27 mouse cellular contexts compared by ENCODE assay signal in genomic region chr2:131168914-131169313, GRCm38 (mm10). TPM values are rescaled to one million over a fixed set of nuclear protein-coding genes. Genes with fewer than 3 reads are reported as not detected.
DNase-seq lines count a peak whose midpoint lies in the region; ATAC-seq and TF ChIP-seq lines count a peak whose summit lies in the region.
"Had no signal": no experiment of that assay in that cellular context is flagged by ENCODE, and none has a peak within 500 bp of the region (broad histone marks: within the 10 kb centered on the region; RNA-seq: fewer than 3 reads in every experiment).

No protein-coding gene starts in this region.

- 69% methylated on average over 1 of the region's 1 CpGs for WGBS in forebrain, embryonic 14.5 days
- whole genome bisulfite sequencing in forebrain, embryonic 13.5 days = 66% methylated on average over 1 of the region's 1 CpGs
- WGBS in midbrain, embryonic 11.5 days = 79% methylated on average over 1 of the region's 1 CpGs
- 47% methylated on average over 1 of the region's 1 CpGs for WGBS in midbrain, embryonic 15.5 days

- no peak overlapping the region for H3K9ac ChIP-seq in forebrain, embryonic 14.5 days (ENCODE audit: low read length)
- H3K9ac ChIP-seq in forebrain, embryonic 13.5 days = no peak overlapping the region
- no peak overlapping the region for H3K9ac ChIP-seq in midbrain, embryonic 11.5 days (ENCODE audit: low read length)
- no peak overlapping the region for H3K9ac ChIP-seq in midbrain, embryonic 15.5 days
- H3K9ac ChIP-seq: embryonic facial prominence, embryonic 12.5 days; hindbrain, embryonic 13.5 days had no signal

- H3K4me3 ChIP-seq in forebrain, embryonic 14.5 days (ENCODE audit: low read depth, low read length) = no peak overlapping the region
- no peak overlapping the region for H3K4me3 ChIP-seq in forebrain, embryonic 13.5 days
- H3K4me3 ChIP-seq in layer of hippocampus, adult 2 months = no peak overlapping the region
- H3K4me3 ChIP-seq in midbrain, embryonic 11.5 days (ENCODE audit: low read depth, low read length) = no peak overlapping the region
- no peak overlapping the region for H3K4me3 ChIP-seq in midbrain, embryonic 15.5 days
- H3K4me3 ChIP-seq: embryonic facial prominence, embryonic 12.5 days; hindbrain, embryonic 13.5 days had no signal

- TF ChIP-seq POLR2A in brain, embryonic 14.5 days (IDR thresholded peaks at IDR 0.05; ENCODE audit: borderline replicate concordance, extremely low read depth, insufficient read depth, insufficient read length, poor library complexity, severe bottlenecking) = no peak

- TF ChIP-seq CTCF in layer of hippocampus, adult 2 months (conservative IDR thresholded peaks at IDR 0.05) = no peak
- TF ChIP-seq CTCF in brain, embryonic 14.5 days (IDR thresholded peaks at IDR 0.05; ENCODE audit: borderline replicate concordance, extremely low read depth, insufficient read depth, insufficient read length) = no peak

- H3K36me3 ChIP-seq in forebrain, embryonic 14.5 days (ENCODE audit: control insufficient read depth, insufficient read depth, low read length) = peaks cover 6% of the 10 kb centered on the region; the same call in 1 of the 2 replicates
- H3K36me3 ChIP-seq in forebrain, embryonic 13.5 days (ENCODE audit: poor library complexity, severe bottlenecking) = peaks cover 12% of the 10 kb centered on the region
- no peaks in the 10 kb centered on the region for H3K36me3 ChIP-seq in midbrain, embryonic 11.5 days (ENCODE audit: control insufficient read depth, insufficient read depth, low read length)
- no peaks in the 10 kb centered on the region for H3K36me3 ChIP-seq in midbrain, embryonic 15.5 days (replicated peaks)
- H3K36me3 ChIP-seq: embryonic facial prominence, embryonic 12.5 days had no signal

- no peaks in the 10 kb centered on the region for H3K9me3 ChIP-seq in forebrain, embryonic 14.5 days (replicated peaks; ENCODE audit: control insufficient read depth, low read length)
- H3K9me3 ChIP-seq in forebrain, embryonic 13.5 days (replicated peaks) = no peaks in the 10 kb centered on the region
- H3K9me3 ChIP-seq in midbrain, embryonic 11.5 days (ENCODE audit: control insufficient read depth, low read length) = no peaks in the 10 kb centered on the region
- 0 out of 2 replicates have a peak, but pooled peaks cover 4% of the 10 kb centered on the region for H3K9me3 ChIP-seq in midbrain, embryonic 15.5 days
- H3K9me3 ChIP-seq: embryonic facial prominence, embryonic 12.5 days had no signal

- DNase-seq in forebrain, embryonic 14.5 days (ENCODE audit: low spot score) = peak; percentile 29
- no peak for DNase-seq in layer of hippocampus, adult 2 months (ENCODE audit: low spot score in 2 of 2)
- no peak for DNase-seq in layer of hippocampus, adult 11-12 months (ENCODE audit: low spot score)
- no peak for DNase-seq in midbrain, embryonic 11.5 days (ENCODE audit: low spot score, missing footprints)
- DNase-seq in brain, embryonic 14.5 days (ENCODE audit: low read depth) = peak; percentile 30
- DNase-seq in left cerebral cortex, adult 18-20 months (ENCODE audit: low spot score in 2 of 2) = no peak
- DNase-seq: adrenal gland, postnatal 10 days; B cell, adult 2 months; cerebellum, adult 11-12 months; cerebellum, adult 9-10 months; cerebellum, postnatal 25 days; gastrocnemius, postnatal 36 days; heart, adult 11 months; heart, postnatal 10 days had no signal

- no peak for ATAC-seq in forebrain, embryonic 14.5 days
- ATAC-seq in forebrain, embryonic 13.5 days = no peak
- peak; percentile 35; the same call in 1 of the 2 replicates for ATAC-seq in midbrain, embryonic 11.5 days (ENCODE audit: low FRiP score)
- ATAC-seq in midbrain, embryonic 15.5 days (replicated peaks) = no peak
- ATAC-seq: CD4-positive, CD25-positive, alpha-beta regulatory T cell, adult 4 months; hindbrain, postnatal 0 days; Patski had no signal

- H3K4me2 ChIP-seq in forebrain, embryonic 14.5 days (ENCODE audit: low read length) = no peak overlapping the region
- no peak overlapping the region for H3K4me2 ChIP-seq in forebrain, embryonic 13.5 days
- no peak overlapping the region for H3K4me2 ChIP-seq in midbrain, embryonic 11.5 days
- H3K4me2 ChIP-seq in midbrain, embryonic 15.5 days = no peak overlapping the region
- H3K4me2 ChIP-seq: embryonic facial prominence, embryonic 12.5 days; hindbrain, embryonic 13.5 days had no signal

- H3K27me3 ChIP-seq in forebrain, embryonic 14.5 days (replicated peaks; ENCODE audit: control insufficient read depth, insufficient read depth, low read length) = peaks cover 12% of the 10 kb centered on the region
- peaks cover 35% of the 10 kb centered on the region for H3K27me3 ChIP-seq in forebrain, embryonic 13.5 days
- H3K27me3 ChIP-seq in midbrain, embryonic 11.5 days (ENCODE audit: control insufficient read depth, insufficient read depth, low read length) = peaks cover 28% of the 10 kb centered on the region
- H3K27me3 ChIP-seq in midbrain, embryonic 15.5 days (replicated peaks) = peaks cover 24% of the 10 kb centered on the region
- H3K27me3 ChIP-seq: Patski had no signal

- no peak overlapping the region for H3K27ac ChIP-seq in forebrain, embryonic 14.5 days (ENCODE audit: low read depth, low read length)
- H3K27ac ChIP-seq in forebrain, embryonic 13.5 days = no peak overlapping the region
- peak overlapping the region; percentile 6; the same call in 1 of the 2 replicates for H3K27ac ChIP-seq in layer of hippocampus, adult 2 months
- H3K27ac ChIP-seq in midbrain, embryonic 11.5 days (ENCODE audit: low read depth, low read length) = no peak overlapping the region
- H3K27ac ChIP-seq in midbrain, embryonic 15.5 days = no peak overlapping the region
- H3K27ac ChIP-seq: embryonic facial prominence, embryonic 12.5 days; hindbrain, embryonic 13.5 days; hindbrain, postnatal 0 days had no signal

- peaks cover 1% of the 10 kb centered on the region; the same call in 1 of the 2 replicates for H3K4me1 ChIP-seq in forebrain, embryonic 14.5 days (ENCODE audit: control insufficient read depth, insufficient read depth, low read length)
- peaks cover 10% of the 10 kb centered on the region for H3K4me1 ChIP-seq in forebrain, embryonic 13.5 days
- peaks cover 9% of the 10 kb centered on the region for H3K4me1 ChIP-seq in midbrain, embryonic 11.5 days (ENCODE audit: control insufficient read depth, insufficient read depth, low read length)
- H3K4me1 ChIP-seq in midbrain, embryonic 15.5 days = peaks cover 12% of the 10 kb centered on the region

RNA-seq across cellular contexts. Expression of gene 1700037H04Rik, which starts 9.0 kb away (rescaled TPM):
- polyA plus RNA-seq in forebrain, embryonic 14.5 days (2014; fragmentation: Nextera tagmentation; extraction: Ambion mirVana) = 110 and 112 TPM in 2 replicates
- polyA plus RNA-seq in forebrain, embryonic 13.5 days (2015; fragmentation: Nextera tagmentation; extraction: Ambion mirVana) = 97.1 and 99.3 TPM in 2 replicates
- 10 to 100 TPM; 46.0 to 46.7 TPM for total RNA-seq in layer of hippocampus, adult 2 months (2021)
- 112 and 122 TPM in 2 replicates for polyA plus RNA-seq in midbrain, embryonic 11.5 days (2014; fragmentation: Nextera tagmentation; extraction: Ambion mirVana)
- polyA plus RNA-seq in midbrain, embryonic 15.5 days (2015; fragmentation: Nextera tagmentation; extraction: Ambion mirVana) = 71.2 and 81.5 TPM in 2 replicates
- 113 and 118 TPM in 2 replicates for polyA plus RNA-seq in brain, embryonic 14.5 days (2012; rRNA removed)
- total RNA-seq in left cerebral cortex, adult 18-20 months (2021) = 10 to 100 TPM; 69.3 to 85.6 TPM

RNA-seq across cellular contexts. Expression of gene Cenpb, which starts 11.0 kb away (rescaled TPM):
- 9.3 and 9.7 TPM in 2 replicates for polyA plus RNA-seq in forebrain, embryonic 14.5 days (2014; fragmentation: Nextera tagmentation; extraction: Ambion mirVana)
- polyA plus RNA-seq in forebrain, embryonic 13.5 days (2015; fragmentation: Nextera tagmentation; extraction: Ambion mirVana) = 14.8 and 15.3 TPM in 2 replicates
- total RNA-seq in layer of hippocampus, adult 2 months (2021) = 10 to 100 TPM; 72.3 to 78.8 TPM
- 8.7 and 9.5 TPM in 2 replicates for polyA plus RNA-seq in midbrain, embryonic 11.5 days (2014; fragmentation: Nextera tagmentation; extraction: Ambion mirVana)
- polyA plus RNA-seq in midbrain, embryonic 15.5 days (2015; fragmentation: Nextera tagmentation; extraction: Ambion mirVana) = 16.0 and 16.4 TPM in 2 replicates
- 71.2 and 89.3 TPM in 2 replicates for polyA plus RNA-seq in brain, embryonic 14.5 days (2012; rRNA removed)
- 10 to 100 TPM; 64.2 to 64.3 TPM for total RNA-seq in left cerebral cortex, adult 18-20 months (2021)

RNA-seq across cellular contexts. Expression of gene Cdc25b, which starts 17.8 kb away (rescaled TPM):
- polyA plus RNA-seq in forebrain, embryonic 14.5 days (2014; fragmentation: Nextera tagmentation; extraction: Ambion mirVana) = 30.0 and 32.0 TPM in 2 replicates
- polyA plus RNA-seq in forebrain, embryonic 13.5 days (2015; fragmentation: Nextera tagmentation; extraction: Ambion mirVana) = 52.0 and 59.7 TPM in 2 replicates
- total RNA-seq in layer of hippocampus, adult 2 months (2021) = 10 to 100 TPM; 23.4 to 25.5 TPM
- polyA plus RNA-seq in midbrain, embryonic 11.5 days (2014; fragmentation: Nextera tagmentation; extraction: Ambion mirVana) = 122 and 130 TPM in 2 replicates
- 23.9 and 27.0 TPM in 2 replicates for polyA plus RNA-seq in midbrain, embryonic 15.5 days (2015; fragmentation: Nextera tagmentation; extraction: Ambion mirVana)
- polyA plus RNA-seq in brain, embryonic 14.5 days (2012; rRNA removed) = 41.4 and 54.8 TPM in 2 replicates
- total RNA-seq in left cerebral cortex, adult 18-20 months (2021) = 10 to 100 TPM; 15.2 to 21.6 TPM

RNA-seq across cellular contexts. Expression of gene Spef1, which starts 18.2 kb away (rescaled TPM):
- polyA plus RNA-seq in forebrain, embryonic 14.5 days (2014; fragmentation: Nextera tagmentation; extraction: Ambion mirVana) = 10.1 and 11.8 TPM in 2 replicates
- polyA plus RNA-seq in forebrain, embryonic 13.5 days (2015; fragmentation: Nextera tagmentation; extraction: Ambion mirVana) = 12.5 and 12.6 TPM in 2 replicates
- total RNA-seq in layer of hippocampus, adult 2 months (2021) = 1 to 10 TPM; 8.5 to 8.9 TPM
- 6.3 and 7.1 TPM in 2 replicates for polyA plus RNA-seq in midbrain, embryonic 11.5 days (2014; fragmentation: Nextera tagmentation; extraction: Ambion mirVana)
- polyA plus RNA-seq in midbrain, embryonic 15.5 days (2015; fragmentation: Nextera tagmentation; extraction: Ambion mirVana) = 10.6 and 11.3 TPM in 2 replicates
- 35.4 and 36.4 TPM in 2 replicates for polyA plus RNA-seq in brain, embryonic 14.5 days (2012; rRNA removed)
- total RNA-seq in left cerebral cortex, adult 18-20 months (2021) = 1 to 10 TPM; 7.6 to 9.2 TPM

RNA-seq across cellular contexts. Expression of gene Gm11037, which starts 35.6 kb away (rescaled TPM):
- polyA plus RNA-seq in forebrain, embryonic 14.5 days (2014; fragmentation: Nextera tagmentation; extraction: Ambion mirVana) = not detected in 2 replicates
- polyA plus RNA-seq in forebrain, embryonic 13.5 days (2015; fragmentation: Nextera tagmentation; extraction: Ambion mirVana) = not detected in 2 replicates
- not detected for total RNA-seq in layer of hippocampus, adult 2 months (2021)
- not detected in 2 replicates for polyA plus RNA-seq in midbrain, embryonic 11.5 days (2014; fragmentation: Nextera tagmentation; extraction: Ambion mirVana)
- not detected in 2 replicates for polyA plus RNA-seq in midbrain, embryonic 15.5 days (2015; fragmentation: Nextera tagmentation; extraction: Ambion mirVana)
- not detected in 2 replicates for polyA plus RNA-seq in brain, embryonic 14.5 days (2012; rRNA removed)
- total RNA-seq in left cerebral cortex, adult 18-20 months (2021) = not detected
- total RNA-seq: adrenal gland, postnatal 10 days; adrenal gland, postnatal 4 days; gastrocnemius, adult 8-10 months; gastrocnemius, postnatal 36 days; heart, postnatal 10 days; hematopoietic stem cell, adult 5-6 weeks; hindbrain, postnatal 0 days had no signal
- polyA plus RNA-seq: CD4-positive, CD25-positive, alpha-beta regulatory T cell, adult 4 months; cortical plate, adult 2 months; embryonic facial prominence, embryonic 12.5 days; heart, embryonic 14.5 days; hindbrain, embryonic 13.5 days; hindbrain, postnatal 0 days; intestine, embryonic 14.5 days; Patski had no signal

Comparison
In these comparisons a context has a peak if more than half of its experiments do, and no peak if none do; other contexts are left out.
1. DNase-seq: peak in forebrain, embryonic 14.5 days (single experiment) and brain, embryonic 14.5 days (single experiment); none in layer of hippocampus, adult 2 months (0 of 2), layer of hippocampus, adult 11-12 months (single experiment), midbrain, embryonic 11.5 days (single experiment) and left cerebral cortex, adult 18-20 months (0 of 2).